Mouse (Mus musculus) ES-Bruce4 (cell line): ENCODE results near the gene Hand1. TPM values are rescaled to one million over a fixed set of nuclear protein-coding genes. Genes with fewer than 3 reads are reported as not detected.
A peak's percentile ranks its signal among the peaks of the same experiment; 100 is the strongest.

Source experiments
- H3K27ac ChIP-seq: 2 replicates; pipeline ENCODE4 v1.5.1; 2012; ENCODE audit warnings: low read length, inconsistent platforms; ENCODE audit not compliant: insufficient read depth
- H3K27me3 ChIP-seq: 2 replicates; pipeline ENCODE4 v1.6.1; 2012; ENCODE audit warnings: mild to moderate bottlenecking, low read length, inconsistent platforms; ENCODE audit not compliant: control insufficient read depth, poor library complexity, insufficient read depth, severe bottlenecking
- H3K36me3 ChIP-seq: 2 replicates; pipeline ENCODE4 v1.6.1; 2012; ENCODE audit warnings: inconsistent platforms, mild to moderate bottlenecking, low read length, moderate library complexity; ENCODE audit not compliant: control insufficient read depth, poor library complexity, insufficient read depth, severe bottlenecking
- H3K4me1 ChIP-seq: one replicate; pipeline ENCODE4 v1.8.1; 2011; ENCODE audit warnings: low read length; ENCODE audit not compliant: control insufficient read depth, insufficient read depth
- H3K4me3 ChIP-seq: 2 replicates; pipeline ENCODE4 v1.5.1; 2011; ENCODE audit warnings: low read depth, mild to moderate bottlenecking, low read length
- H3K9ac ChIP-seq: 2 replicates; pipeline ENCODE4 v1.6.1; 2012; ENCODE audit warnings: low read depth, mild to moderate bottlenecking, inconsistent platforms; ENCODE audit not compliant: poor library complexity, severe bottlenecking
- H3K9me3 ChIP-seq: replicated peaks from 2 replicates; pipeline ENCODE4 v1.6.1; 2012; ENCODE audit warnings: mild to moderate bottlenecking, low read length, inconsistent platforms; ENCODE audit not compliant: control insufficient read depth, poor library complexity, insufficient read depth, severe bottlenecking
- CTCF ChIP-seq: IDR thresholded peaks from one replicate; pipeline ENCODE4 v1.8.1; 2011; ENCODE audit warnings: low read depth, low read length
- EP300 ChIP-seq: IDR thresholded peaks from 2 replicates; pipeline ENCODE4 v1.6.1; 2011; ENCODE audit warnings: low read depth, low read length; ENCODE audit not compliant: insufficient read depth
- POLR2A ChIP-seq: IDR thresholded peaks from one replicate; pipeline ENCODE4 v1.8.1; 2011; ENCODE audit warnings: low read length; ENCODE audit not compliant: insufficient read depth
- polyA plus RNA-seq: library from polyadenylated mRNA; stranded (reverse); fragments of >200 nt; gene quantifications from 2 replicates; pipeline ENCODE4 v1.2.4, GENCODE M21; 2011; ENCODE audit warnings: low read depth; ENCODE audit not compliant: missing spikeins, insufficient read depth, insufficient read length

Gene Hand1
- polyA plus RNA-seq, 1 experiment = 3.7 TPM

DNA sequence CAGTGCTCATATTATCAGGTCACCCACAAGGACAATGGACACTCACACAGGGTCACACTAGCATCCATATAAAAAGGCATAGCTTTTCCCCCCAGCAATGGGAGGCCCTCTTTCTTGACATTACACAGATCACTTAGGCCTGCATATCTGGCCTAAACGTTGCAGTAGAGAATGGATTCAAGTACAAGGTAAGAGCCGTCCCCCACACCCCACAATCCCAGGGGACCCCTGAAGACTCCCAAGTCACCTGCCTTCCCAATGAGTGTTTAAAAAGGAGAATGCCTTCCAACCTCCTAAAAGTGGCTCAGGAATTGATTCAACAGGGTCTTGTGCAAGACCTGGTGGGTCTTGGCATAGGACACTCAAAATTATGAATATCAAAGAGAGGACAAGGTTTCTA lies 2.7 kb upstream of the Hand1 start:
- no peaks in the 10 kb centered on the region for H3K36me3 ChIP-seq
- H3K9me3 ChIP-seq = no peaks in the 10 kb centered on the region
- TF ChIP-seq EP300 (no peak), POLR2A (no peak), CTCF (no peak)
- peaks cover 2% of the 10 kb centered on the region for H3K4me1 ChIP-seq
- H3K27ac ChIP-seq = no peak overlapping the region
- no peak overlapping the region for H3K4me3 ChIP-seq
- H3K9ac ChIP-seq = no peak overlapping the region
- H3K27me3 ChIP-seq = peaks cover 19% of the 10 kb centered on the region

DNA sequence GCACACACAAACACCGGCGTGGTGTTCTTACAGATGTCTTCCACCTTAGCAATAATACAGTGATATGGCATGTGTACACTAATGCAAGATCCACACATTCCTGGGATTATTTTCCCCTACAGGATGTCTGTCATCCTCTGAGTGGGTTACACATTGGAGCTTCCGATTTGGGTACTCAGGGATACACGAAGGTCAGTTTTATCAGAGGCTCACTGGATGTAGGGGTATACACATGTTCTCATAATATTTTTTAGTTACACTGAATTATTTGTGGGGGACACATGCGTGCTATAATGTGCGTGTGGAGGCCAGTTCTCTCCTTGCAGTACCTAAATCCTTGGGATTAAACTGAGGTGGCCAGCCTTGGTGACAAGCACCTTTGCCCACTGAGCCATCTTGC lies 1.4 kb upstream of the Hand1 start:
- H3K27me3 ChIP-seq = peaks cover 24% of the 10 kb centered on the region
- no peak overlapping the region for H3K27ac ChIP-seq
- H3K4me1 ChIP-seq = peaks cover 2% of the 10 kb centered on the region
- no peaks in the 10 kb centered on the region for H3K9me3 ChIP-seq
- no peak overlapping the region for H3K9ac ChIP-seq
- H3K4me3 ChIP-seq = no peak overlapping the region
- no peak for TF ChIP-seq CTCF
- TF ChIP-seq POLR2A = no peak
- no peak for TF ChIP-seq EP300
- H3K36me3 ChIP-seq = no peaks in the 10 kb centered on the region

DNA sequence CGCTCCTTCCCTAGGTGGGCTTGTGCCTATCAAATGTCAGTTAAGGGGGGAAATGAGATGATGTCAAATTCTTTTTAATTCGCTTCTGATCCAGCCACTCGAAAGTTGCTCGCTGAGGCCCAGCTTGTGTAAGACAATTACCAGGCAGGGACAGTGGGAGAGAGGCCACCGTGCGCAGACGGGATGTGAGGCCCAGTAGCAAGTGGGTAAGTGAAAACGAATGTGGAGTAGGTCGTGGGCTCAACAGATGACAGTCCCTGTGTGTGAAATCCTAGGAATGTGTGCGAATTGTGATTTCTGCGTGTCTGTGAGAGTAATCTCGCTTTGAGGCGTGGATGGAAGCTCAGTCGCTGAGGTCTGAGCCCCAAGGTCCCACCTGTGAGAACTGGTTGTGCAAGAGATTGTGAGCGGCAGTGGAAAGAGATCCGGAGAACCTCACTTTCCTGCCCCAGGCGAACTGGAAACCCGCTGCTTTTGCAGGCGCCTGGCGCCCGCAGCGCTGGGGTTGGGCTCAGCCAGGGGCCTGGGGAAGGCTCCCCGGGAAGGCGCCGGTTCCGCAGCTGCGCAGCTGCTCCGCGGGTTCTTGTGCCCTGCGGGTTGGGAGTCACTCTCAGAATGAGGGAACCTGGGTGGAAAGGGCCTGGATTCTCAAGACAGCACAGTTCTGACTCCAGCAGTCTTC lies 819 bp upstream of the Hand1 start:
- Histone ChIP-seq H3K27ac (no peak overlapping the region), H3K36me3 (no peaks in the 10 kb centered on the region), H3K9ac (no peak overlapping the region), H3K9me3 (no peaks in the 10 kb centered on the region), H3K27me3 (peaks cover 26% of the 10 kb centered on the region), H3K4me3 (no peak overlapping the region), H3K4me1 (peaks cover 2% of the 10 kb centered on the region)
- no peak for TF ChIP-seq POLR2A
- no peak for TF ChIP-seq CTCF
- no peak for TF ChIP-seq EP300

DNA sequence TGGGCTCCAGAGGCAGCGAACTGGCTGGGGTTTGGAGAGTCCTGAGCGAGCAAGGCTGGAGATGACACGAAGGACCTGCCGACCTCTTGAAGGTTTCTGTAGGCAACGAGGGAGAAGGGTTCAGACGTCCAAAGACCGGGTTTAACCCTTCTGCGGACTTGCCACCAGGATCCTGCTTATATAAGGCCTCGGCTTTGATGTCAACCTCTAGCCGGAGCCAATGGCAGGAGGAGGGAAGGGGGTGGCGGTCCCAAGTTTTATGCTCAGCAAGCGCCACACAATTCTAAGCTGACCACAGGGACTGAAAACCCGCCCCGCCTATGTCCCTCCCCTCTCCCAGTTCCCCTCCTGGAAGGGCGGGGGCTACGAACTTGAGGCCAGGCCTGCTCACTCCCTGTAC lies 757 bp downstream of the Hand1 start:
- no peaks in the 10 kb centered on the region for H3K9me3 ChIP-seq
- H3K9ac ChIP-seq = no peak overlapping the region
- H3K4me1 ChIP-seq = peaks cover 2% of the 10 kb centered on the region
- H3K27ac ChIP-seq = no peak overlapping the region
- H3K27me3 ChIP-seq = peaks cover 38% of the 10 kb centered on the region
- TF ChIP-seq CTCF (no peak), POLR2A (no peak), EP300 (no peak)
- H3K4me3 ChIP-seq = peak overlapping the region; percentile 35
- H3K36me3 ChIP-seq = no peaks in the 10 kb centered on the region

DNA sequence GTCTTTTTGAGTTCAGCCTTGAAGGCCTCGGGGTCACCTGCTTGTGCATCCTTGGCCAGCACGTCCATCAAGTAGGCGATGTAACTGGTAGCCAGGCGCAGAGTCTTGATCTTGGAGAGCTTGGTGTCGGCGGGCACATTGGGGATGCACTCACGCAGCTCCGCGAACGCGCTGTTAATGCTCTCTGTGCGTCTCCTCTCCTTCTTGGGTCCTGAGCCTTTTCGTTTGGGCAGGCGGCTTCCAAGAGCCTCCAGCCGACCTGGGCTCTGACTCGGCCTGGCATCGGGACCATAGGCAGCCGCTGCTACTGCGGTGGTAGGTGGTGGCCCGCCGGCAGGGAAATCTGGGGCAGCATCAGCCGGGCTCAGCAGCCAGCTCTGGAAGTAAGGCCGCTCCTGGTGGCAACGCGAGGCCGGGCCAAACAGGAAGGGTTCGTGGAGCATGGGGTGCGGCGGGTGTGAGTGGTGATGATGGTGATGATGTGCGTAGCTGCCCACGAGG lies 1.3 kb downstream of the Hand1 start:
- peaks cover 2% of the 10 kb centered on the region for H3K4me1 ChIP-seq
- H3K9ac ChIP-seq = peak overlapping the region; percentile 3; the same call in 1 of the 2 replicates
- no peaks in the 10 kb centered on the region for H3K9me3 ChIP-seq
- peak overlapping the region; percentile 35 for H3K4me3 ChIP-seq
- H3K36me3 ChIP-seq = no peaks in the 10 kb centered on the region
- peaks cover 40% of the 10 kb centered on the region for H3K27me3 ChIP-seq
- H3K27ac ChIP-seq = no peak overlapping the region
- TF ChIP-seq POLR2A (no peak), CTCF (no peak), EP300 (no peak)
